Mouse (Mus musculus) lung, postnatal 36 days (tissue): ENCODE results near the gene Pde4c.

Experiments
- DNase-seq: peaks from one replicate; pipeline ENCODE4 v3.0.0; 2022; ENCODE audit warnings: mixed read lengths

Gene Pde4c

DNA sequence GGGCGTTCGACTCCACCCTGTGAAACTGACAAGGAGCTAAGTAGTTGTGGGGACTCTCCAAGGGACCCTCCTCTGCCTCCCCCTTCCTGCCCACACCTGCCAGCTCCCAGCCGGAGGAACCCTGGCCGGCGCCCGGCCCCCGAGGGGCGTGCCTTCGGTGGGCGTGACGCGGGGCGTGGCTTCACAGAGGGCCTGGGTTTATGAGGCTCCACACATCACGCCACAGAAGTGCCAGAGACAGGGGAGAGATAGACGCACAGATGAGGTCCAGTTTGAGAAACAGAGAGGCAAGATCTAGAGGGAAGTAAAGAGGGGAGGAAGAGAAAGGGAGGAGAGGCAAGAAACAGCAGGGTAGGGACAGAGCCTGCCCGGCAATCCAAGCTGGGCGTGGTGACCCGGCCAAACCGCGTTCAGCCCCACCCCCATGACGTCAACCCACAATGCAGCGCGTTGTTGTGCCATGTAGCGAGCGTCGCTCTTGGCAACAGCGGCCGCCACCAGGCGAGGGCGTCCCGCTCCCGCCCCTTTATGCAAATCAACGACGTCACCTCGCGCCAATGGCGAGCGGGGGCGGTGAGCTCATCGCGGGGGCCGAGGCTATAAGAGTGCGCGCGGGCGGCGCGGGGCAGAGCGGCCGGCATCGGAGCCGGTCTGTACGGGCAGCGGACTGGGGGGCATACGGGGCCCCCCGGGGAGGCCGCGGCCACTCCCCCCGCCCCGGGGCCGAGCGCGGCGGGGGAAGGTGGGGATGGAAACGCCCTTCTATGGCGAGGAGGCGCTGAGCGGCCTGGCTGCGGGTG is 25.0 kb upstream of the Pde4c start, which contains the start of gene Jund:
Gene Jund (plus strand): TSS at position 640 of the 800 bp plus-strand sequence.
- peak; percentile 100 for DNase-seq

DNA sequence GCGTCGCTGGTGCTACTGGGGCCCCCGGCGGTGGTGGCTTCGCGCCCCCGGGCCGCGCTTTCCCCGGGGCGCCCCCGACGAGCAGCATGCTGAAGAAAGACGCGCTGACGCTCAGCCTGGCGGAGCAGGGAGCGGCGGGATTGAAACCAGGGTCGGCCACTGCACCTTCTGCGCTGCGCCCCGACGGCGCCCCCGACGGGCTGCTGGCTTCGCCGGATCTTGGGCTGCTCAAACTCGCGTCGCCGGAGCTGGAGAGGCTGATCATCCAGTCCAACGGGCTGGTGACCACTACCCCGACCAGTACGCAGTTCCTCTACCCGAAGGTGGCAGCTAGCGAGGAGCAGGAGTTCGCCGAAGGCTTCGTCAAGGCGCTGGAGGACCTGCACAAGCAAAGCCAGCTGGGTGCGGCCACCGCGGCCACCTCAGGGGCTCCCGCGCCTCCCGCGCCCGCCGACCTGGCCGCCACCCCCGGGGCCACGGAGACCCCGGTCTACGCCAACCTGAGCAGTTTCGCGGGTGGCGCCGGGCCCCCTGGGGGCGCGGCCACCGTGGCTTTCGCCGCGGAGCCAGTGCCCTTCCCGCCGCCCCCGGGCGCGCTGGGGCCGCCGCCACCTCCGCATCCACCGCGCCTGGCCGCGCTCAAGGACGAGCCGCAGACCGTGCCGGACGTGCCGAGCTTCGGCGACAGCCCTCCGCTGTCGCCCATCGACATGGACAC is 24.2 kb upstream of the Pde4c start:
- no peak for DNase-seq

DNA sequence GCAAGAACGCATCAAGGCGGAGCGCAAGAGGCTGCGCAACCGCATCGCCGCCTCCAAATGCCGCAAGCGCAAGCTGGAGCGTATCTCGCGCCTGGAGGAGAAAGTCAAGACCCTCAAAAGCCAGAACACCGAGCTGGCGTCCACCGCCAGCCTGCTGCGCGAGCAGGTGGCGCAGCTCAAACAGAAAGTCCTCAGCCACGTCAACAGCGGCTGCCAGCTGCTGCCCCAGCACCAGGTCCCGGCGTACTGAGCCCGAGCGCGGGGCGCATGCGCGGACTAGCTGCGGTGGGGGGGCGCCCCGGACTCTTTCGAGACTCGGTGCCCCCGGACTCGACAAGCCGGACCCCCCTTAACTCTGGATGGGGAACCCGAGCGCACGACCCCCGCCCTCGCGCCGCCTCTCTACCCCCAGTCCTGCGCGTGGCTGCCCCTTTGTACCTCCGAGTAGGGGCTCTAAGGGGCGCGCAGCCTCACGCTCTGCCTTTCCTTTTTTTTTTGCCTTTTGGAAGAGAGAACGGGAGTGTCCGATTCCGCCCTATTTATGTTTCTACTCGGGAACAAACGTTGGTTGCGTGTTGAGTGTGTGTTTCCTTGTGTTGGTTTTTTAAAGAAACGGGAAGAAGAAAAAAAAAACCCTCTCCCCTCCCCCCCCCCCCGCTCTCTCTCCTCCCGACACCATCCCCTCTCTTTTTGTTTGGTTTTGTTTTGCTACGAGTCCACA is 23.5 kb upstream of the Pde4c start:
- DNase-seq: peak; percentile 83

DNA sequence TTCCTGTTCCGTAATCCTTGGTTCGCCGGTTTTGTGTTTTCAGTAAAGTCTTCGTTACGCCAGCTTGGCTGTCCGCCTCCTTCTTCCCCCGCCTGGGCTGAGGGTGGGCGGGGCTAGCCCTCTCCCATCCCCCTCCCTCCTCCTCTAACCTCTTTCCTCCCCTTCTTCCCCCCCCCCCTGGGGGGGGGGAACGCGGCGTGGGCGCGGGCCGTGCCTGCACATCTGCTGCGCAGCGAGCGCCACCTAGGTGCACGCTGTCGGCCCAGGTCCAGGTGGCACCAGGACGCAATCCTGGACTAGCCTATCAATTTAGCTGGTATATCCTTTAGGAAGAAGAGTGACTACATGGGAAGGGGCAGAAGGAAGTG is 23.0 kb upstream of the Pde4c start:
- peak; percentile 95 for DNase-seq

DNA sequence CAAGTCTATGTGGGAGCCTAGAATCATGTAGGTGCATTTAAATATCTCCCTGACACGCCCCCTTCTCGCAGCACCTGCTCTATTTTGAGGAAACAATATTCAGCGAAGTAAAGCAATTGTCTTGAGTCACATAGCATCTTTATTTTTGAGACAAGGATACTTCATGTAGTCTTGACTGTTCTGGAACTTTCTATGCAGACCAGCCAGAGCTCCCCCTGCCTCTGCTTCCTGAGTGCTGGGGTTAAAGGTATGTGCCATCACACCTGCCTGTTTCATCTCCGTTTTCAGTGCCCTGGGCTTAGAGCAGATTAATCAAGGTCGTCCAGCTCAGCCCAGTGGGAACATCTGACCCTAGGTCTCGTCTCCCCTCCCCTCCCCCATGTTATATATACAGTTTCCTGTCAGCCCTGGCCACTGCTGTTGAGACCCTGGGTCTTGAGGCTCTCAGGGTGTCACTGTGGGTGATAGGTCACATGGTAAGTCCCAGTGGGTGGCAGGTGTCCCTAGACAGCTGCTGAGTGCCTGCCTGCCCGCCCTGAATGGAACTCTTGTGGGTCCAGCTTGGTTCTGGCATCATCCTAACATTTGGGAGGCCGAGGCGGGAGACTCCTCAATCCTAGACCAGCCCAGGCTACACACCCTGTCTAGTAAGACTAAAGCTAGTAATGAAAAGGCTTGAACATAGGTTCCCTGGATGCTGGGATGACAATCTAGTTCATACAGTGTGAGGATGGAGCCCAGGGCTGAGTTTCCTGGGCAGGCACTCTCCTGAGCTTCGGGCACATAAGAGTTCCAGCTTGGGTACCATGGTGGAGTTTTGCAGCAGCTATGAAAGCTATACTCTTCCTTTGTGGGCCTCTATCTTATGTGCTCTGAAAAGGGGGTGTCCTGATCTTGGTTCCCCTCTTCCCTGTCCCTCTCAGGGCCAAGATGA is 22.2 kb upstream of the Pde4c start:
- no peak for DNase-seq

DNA sequence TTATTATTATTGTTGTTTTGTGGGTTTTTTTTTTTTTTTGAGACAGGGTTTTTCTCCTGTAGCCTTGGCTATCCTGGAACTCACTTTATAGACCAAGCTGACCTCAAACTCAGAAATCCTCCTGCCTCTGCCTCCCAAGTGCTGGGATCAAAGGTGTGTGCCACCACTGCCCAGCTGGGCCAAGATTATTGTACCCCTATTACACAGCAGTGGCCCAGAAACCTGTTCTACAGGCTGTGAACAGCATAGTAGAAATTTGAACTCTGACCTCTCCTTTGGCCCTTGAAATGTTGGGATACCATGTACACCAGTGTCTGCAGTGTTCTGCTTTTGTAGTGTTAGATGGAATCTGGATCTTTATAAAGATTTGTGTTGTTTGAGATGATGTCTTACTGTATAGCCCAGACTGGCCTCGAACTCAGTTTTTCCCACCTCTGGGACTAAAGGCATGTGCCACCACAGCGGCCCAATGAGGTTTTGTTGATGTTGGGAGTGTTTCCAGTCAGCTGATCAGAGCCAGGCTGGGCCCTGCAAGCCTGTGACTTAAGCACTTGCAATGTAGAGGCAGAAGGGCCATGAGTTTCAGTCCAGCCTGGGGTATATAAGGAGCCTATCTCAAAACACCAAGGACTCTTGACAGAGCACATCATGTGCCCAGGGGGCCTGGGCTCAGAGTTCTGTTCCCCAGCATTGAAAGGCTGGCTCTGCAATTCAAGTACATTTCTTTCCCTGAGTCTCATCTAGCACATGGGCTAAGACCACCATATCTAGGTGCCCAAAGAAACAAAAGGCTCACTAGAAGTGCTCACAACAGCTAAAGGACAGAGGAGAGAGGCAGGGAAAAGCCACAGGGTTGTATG is 21.3 kb upstream of the Pde4c start:
- no peak for DNase-seq

DNA sequence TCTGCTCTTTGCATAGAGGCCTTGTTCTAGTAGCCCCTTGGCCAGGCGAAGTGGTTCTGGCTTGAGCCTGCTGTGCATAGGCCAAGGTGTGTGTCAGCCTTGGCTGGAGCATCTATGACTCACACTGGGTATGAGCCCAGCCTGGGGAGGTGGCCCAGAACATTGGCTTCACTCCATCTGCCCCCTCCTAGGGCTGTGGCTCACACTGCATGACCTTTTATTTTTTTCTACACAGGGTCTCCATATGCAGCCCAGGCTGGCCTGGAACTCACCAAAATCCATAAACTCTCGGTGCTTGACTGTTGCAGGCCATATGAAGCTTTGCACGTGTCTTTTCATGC is 20.7 kb upstream of the Pde4c start:
- peak; percentile 79 for DNase-seq

DNA sequence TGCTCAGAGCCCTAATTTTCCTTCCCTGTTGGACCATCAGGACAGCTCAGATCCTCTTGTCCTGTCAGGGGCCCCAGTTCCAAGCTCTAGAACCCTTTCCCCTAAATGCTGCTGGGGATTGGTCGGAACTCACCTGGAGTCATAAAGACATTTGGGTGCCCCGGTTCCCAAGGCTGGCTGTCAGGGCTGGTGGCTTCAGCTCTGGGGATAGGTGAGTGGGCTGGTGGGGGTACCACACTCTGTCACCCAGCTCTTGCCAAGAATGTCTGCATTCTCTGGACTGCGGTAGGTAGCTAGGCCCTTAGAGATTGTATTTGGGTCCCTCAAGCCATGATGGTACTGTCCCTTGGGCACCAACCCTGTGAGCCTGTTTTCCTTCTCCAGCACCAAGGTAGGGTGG is 20.2 kb upstream of the Pde4c start, which contains the start of gene Iqcn:
Gene Iqcn (plus strand): TSS at position 171 of the 400 bp plus-strand sequence.
- DNase-seq: no peak

DNA sequence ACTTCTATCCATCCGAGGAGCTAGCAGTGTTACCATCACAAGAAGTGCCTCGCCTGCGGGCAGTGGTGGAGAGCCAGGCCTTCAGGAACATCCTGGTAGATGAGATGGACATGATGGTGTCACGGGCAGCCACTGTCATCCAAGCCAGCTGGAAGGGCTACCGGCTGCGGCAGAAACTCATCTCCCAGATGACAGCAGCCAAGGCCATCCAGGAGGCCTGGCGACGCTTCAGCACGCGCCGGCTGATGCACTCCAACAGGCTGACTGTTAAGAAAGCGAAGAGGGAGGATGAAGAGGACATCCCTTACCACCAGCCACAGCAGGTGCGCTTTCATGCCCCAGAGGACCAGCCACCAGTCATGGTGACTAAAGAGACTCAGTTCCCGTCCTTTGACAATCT is 15.2 kb upstream of the Pde4c start:
- DNase-seq: no peak

DNA sequence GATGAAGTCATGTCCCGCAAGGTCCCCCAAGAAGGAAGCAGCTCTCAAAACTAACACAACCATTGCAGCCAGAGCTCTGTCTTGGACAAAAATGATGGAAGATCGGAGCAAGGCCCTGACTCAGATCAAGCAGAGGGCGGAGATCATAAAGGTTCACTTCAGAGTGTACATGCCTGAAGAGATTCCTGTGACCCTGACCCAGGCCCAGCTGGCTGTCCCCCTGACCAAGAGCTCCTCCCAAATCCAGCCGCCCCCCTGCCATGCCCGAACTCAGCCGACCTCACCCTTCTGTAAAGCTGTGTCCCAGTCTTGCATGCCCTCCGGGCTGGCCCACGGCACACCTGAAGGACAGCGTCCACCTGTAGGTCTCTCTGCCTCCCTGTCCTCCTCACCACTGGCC is 13.7 kb upstream of the Pde4c start:
- no peak for DNase-seq

DNA sequence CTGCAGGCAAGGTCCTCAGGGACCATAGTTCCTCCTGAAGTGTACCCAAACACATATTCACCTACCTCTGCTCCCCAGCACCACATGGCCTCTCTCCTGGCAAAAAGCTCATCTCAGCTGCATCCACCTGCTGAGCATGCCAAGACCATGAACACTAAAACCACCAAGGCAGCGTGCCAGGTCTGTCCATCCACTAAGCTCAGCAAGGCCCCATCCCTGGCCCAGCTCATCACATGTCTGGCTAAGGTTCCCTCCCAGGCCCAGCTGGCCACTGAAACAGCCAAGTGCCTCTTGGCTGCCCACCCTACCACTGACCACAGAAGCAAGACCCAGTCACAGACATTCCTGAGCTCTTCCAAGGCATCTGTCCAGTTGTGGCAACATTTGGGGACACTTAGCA is 13.2 kb upstream of the Pde4c start:
- no peak for DNase-seq

DNA sequence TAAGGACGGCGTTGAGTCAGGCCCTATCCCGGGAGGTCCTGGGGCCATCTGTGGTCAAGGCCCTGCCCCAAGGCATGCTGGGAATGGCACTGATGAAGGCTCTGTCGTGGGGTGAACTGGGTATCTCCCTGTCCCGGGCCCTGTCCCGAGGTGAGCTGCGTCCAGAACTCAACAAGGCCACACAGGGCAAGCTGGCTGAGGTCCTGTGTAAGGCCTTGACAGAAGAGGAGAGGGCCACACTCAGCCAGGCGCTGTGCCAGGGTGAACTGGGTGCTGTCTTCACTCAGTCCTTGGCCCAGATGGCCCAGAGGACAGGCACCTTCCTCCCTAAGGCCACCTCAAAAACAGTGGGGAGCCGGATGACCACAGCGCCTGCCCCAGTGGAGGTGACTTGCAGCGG is 12.5 kb upstream of the Pde4c start:
- DNase-seq: no peak

DNA sequence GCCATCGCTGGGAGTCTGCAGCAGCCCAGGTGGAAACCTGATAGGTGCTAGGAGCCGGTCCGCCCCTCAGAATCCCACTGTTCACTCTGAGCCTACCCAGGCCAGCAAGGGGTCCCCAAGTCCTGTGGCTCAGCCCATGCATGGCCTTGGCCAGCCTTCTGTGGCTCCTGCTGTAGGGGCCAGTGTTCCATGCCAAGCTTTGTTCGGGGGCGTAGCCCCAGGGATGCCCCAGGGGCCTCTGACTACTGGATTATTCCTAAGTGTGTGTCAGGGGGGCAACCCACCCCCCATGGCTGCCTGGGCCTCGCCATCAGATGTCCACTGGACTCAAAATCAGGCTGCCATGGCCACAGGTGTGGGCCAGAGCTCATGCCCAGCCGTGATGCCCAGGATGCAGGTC is 9.5 kb upstream of the Pde4c start:
- DNase-seq: no peak

DNA sequence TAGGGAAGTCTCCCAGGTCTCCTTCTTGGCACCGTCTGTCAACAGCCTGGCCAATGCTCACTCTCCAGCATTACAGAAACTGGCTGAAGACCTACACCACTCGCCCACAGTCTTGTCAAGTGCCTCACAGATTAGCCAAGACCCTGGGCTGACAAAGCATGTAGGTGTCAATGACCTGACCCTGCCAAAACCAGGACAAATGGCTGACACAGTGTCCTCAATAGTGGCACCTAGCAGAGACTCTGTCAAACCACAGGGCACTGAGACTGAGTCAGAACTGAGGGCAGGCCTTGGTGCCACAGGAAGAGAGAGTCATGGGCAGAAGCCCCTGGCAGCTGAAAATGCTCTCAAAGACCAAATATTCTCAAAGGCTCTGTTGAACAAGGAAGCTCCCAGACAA is 8.4 kb upstream of the Pde4c start:
- no peak for DNase-seq

DNA sequence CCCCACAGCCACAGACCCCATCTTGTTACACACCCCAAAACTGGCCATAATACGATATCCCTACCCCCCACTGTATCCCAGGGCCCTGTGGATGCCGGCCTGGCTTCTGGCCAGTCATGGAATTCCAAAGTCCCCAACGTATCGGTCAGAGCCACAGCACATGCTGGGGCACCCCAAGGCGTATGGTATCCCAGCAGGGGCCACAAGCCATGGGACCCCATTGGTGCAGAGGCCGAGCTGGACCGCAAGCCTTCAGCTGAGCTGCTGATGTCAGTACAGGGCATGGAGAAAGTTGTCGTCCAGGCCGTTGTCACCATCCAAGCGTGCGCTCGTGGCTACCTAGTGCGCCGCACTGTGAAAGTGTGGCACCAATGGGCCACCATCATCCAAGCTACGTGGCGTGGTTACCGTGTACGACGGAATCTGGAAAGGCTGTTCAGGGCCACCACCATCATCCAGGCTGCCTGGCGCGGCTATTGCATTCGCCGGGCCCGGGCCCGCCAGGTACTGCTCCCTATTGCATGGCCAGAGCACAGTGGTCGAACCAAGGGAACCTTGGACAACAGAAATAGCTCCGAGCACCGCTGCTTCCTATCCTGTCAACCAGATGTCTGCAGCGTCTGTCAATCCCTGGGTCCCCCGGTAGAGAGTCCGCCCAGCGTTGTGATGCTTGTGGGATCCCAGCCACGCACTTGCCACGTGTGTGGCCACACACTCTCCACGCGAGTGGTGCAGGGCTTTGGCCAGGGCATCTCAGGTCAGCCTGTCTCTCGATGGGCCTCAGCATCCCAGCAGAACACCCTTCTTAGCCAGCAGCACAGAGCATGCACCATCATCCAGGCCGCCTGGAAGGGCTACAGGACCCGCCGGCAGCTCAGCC is 6.8 kb upstream of the Pde4c start:
- no peak for DNase-seq

DNA sequence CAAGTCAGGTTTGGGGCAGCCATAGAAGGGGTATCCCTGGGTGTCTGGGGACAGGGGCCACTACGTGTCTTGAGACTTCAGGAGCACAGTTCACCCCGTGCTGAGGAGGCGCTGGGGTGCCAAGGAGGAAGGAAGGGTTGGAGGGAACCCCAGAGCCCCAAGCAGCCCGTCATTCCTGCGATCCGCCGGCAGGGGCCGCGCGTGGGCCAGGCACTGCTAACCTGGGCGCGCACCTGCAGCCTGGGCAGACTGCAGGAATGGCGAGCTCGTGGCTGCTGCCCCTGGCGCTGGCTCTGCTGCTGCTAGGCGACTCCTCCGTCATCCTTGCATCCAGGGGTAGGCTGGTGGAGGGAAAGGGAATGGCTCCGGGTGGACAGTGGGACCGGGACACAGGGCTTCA is 5.2 kb upstream of the Pde4c start, which contains the start of gene Gm3336:
Gene Gm3336 (plus strand): TSS at position 247 of the 400 bp plus-strand sequence.
- peak; percentile 82 for DNase-seq

DNA sequence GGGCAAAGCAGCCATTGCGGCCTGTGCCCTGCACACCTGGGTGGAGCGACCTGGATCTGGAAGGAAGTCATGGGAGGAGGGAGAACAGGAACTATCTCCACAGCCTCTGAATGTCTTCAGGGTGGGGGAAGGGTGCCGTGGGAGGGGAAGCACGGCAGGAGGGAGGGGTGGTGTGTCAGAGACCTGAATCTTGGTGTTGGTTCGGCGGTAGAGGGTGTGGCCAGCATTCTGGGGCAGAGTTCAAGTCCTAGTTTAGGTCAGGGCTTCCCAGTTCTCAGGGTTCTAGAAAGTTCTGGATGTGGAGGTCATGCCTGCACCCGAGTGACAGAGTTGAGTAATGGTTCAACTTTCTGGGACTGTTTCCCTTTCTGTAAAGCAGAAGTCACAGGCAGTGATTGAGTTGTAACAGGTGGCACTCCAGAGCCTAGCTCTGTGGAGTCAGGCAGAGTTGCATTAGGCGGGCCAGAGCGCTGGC is 3.7 kb upstream of the Pde4c start:
- DNase-seq: peak; percentile 70

DNA sequence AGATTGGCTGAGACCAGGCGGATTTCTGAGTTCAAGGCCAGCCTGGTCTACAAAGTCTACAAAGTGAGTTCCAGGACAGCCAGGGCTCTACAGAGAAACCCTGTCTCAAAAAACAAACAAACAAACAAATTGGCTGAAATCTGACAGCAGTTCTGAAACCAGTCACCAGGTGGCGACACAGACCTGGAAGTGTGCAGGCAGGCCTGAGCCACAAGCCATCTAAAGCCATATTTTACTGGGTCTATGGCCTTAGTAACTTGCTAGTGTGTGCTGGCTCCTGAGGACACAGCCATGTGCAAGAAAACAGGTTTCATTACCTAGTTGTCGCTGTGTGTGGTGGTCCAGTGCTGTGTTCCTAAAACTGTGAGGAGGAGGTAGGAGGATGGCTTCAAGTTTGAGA is 2.8 kb upstream of the Pde4c start:
- peak; percentile 91 for DNase-seq

DNA sequence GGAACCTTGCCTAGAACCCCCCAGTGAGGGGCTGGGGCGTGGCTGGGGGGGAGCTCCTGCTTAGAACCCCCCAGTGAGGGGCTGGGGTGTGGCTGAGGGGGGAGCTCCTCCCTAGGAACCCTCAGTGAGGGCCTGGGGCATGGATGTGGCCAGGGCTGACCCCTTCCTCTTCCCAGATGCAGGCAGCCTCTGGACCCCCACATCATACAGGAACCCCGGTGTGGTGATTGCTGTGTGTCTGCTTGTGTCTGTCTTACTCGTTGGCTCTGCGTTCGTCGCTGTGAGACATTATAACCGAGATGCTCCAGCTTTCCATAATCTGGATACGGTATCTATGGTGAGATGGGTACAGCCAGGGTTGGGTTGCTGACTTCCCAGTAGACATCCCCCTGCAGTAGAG is 1.9 kb upstream of the Pde4c start:
- DNase-seq: no peak

DNA sequence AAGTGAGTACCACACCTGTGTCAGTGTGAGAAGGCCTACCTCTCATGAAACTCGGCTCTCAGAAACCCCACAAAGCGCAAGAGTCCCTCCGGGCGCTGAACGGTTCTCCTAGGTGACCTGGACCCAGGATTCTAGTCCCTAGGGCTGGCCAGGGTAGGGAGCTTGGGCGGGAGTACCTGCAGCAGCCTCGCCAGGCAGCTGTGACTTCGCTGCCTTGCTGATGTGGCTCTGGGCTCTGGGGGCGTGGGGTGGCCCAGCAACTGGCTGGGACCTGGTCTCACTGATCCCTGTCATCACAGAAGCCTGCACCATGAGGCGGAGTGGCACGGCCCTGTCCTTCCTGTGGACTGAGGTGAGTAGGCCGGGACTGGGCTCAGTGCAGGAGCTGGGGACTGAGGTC is 696 bp downstream of the Pde4c start:
- DNase-seq: no peak
